ENCODE assay signal across 26 mouse cellular contexts in the genomic region with DNA sequence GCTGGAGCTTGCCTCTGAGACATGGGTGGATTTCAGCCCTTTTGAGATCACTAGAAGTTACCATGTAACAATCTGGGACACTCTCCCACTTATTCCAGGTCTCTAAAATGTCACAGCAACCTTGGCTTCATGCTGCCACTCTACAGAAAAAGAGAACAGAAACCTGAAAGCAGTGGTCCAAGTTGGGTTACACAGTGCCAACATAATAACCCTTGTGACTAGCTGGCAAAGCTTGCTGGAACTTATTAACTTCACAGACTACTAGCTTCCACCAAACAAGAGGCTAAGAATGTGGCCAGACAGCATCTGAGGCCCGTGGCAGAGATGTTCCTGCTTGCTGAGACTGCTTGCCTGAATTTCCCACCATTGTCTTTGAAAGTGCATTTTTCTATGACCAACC.
DNase-seq lines count a peak whose midpoint lies in the region; TF ChIP-seq lines count a peak whose summit lies in the region.
"Had no signal": no experiment of that assay in that cellular context is flagged by ENCODE, and none has a peak within 500 bp of the region (broad histone marks: within the 10 kb centered on the region; RNA-seq: fewer than 3 reads in every experiment).

No protein-coding gene starts in this region.

- TF ChIP-seq CTCF in liver, adult 2 months (IDR thresholded peaks at IDR 0.05; ENCODE audit: low read depth, low read length): no peak

- no peaks in the 10 kb centered on the region for H3K27me3 ChIP-seq in liver, adult 2 months (ENCODE audit: control insufficient read depth, insufficient read depth, low read length)
- H3K27me3 ChIP-seq: CH12.LX; embryonic facial prominence, embryonic 13.5 days; heart, embryonic 15.5 days; hindbrain, embryonic 12.5 days; intestine, embryonic 15.5 days; lung, embryonic 15.5 days; midbrain, embryonic 15.5 days; neural tube, embryonic 15.5 days had no signal

- DNase-seq in adrenal gland, adult 2 months: peak; percentile 9
- DNase-seq in adrenal gland, postnatal 14 days: no peak
- DNase-seq in liver, adult 2 months (ENCODE audit: extremely low read depth, low read depth, low spot score): peak; percentile 50
- DNase-seq in liver: no peak
- DNase-seq in kidney, postnatal 10 days: peak; percentile 32
- no peak for DNase-seq in thymus, postnatal 10 days (ENCODE audit: low spot score in 2 of 2)
- DNase-seq in lung, postnatal 10 days: no peak
- DNase-seq: adrenal gland, postnatal 36 days; cerebellum, adult 18-20 months; cerebellum, postnatal 10 days; forebrain, postnatal 0 days; gastrocnemius, postnatal 10 days; heart, postnatal 36 days; retina, postnatal 1 day; right cerebral cortex, postnatal 14 days had no signal

- H3K9ac ChIP-seq in liver, adult 2 months (ENCODE audit: low read depth, low read length): no peak overlapping the region
- H3K9ac ChIP-seq: embryonic facial prominence, embryonic 13.5 days; forebrain, postnatal 0 days; heart, embryonic 15.5 days; hindbrain, embryonic 12.5 days; intestine, embryonic 15.5 days; lung, embryonic 15.5 days; midbrain, embryonic 15.5 days; neural tube, embryonic 15.5 days had no signal

- 35% methylated on average over 1 of the region's 1 CpGs for WGBS in liver, adult 2 months

- H3K36me3 ChIP-seq in liver, adult 2 months (ENCODE audit: control insufficient read depth, insufficient read depth, low read length): no peaks in the 10 kb centered on the region
- H3K36me3 ChIP-seq: embryonic facial prominence, embryonic 13.5 days; heart, embryonic 10.5 days; heart, embryonic 15.5 days; hindbrain, embryonic 12.5 days; intestine, embryonic 15.5 days; lung, embryonic 15.5 days; midbrain, embryonic 15.5 days; neural tube, embryonic 15.5 days had no signal

- H3K27ac ChIP-seq in liver, adult 2 months (replicated peaks; ENCODE audit: insufficient read depth, low read depth, low read length): no peak overlapping the region
- H3K27ac ChIP-seq: embryonic facial prominence, embryonic 13.5 days; heart, embryonic 10.5 days; heart, embryonic 15.5 days; hindbrain, embryonic 12.5 days; hindbrain, postnatal 0 days; intestine, embryonic 15.5 days; lung, embryonic 15.5 days; macrophage; midbrain, embryonic 15.5 days; neural tube, embryonic 15.5 days had no signal

- H3K4me1 ChIP-seq in liver, adult 2 months (ENCODE audit: control insufficient read depth, insufficient read depth, low read length): no peaks in the 10 kb centered on the region
- H3K4me1 ChIP-seq: embryonic facial prominence, embryonic 13.5 days; heart, embryonic 15.5 days; intestine, embryonic 15.5 days; lung, embryonic 15.5 days had no signal

- no peak overlapping the region for H3K4me3 ChIP-seq in liver, adult 2 months (ENCODE audit: insufficient read depth, low read depth, low read length)
- H3K4me3 ChIP-seq: embryonic facial prominence, embryonic 13.5 days; heart, embryonic 10.5 days; heart, embryonic 15.5 days; hindbrain, embryonic 12.5 days; intestine, embryonic 15.5 days; lung, embryonic 15.5 days; midbrain, embryonic 15.5 days; neural tube, embryonic 15.5 days had no signal

- no peak for TF ChIP-seq POLR2A in liver, adult 2 months (IDR thresholded peaks at IDR 0.05; ENCODE audit: extremely low read depth, insufficient read depth, low read length)

- H3K79me2 ChIP-seq in liver, adult 2 months (ENCODE audit: control insufficient read depth, insufficient read depth, low read length): no peaks in the 10 kb centered on the region

Comparison
In these comparisons a context has a peak if more than half of its experiments do, and no peak if none do; other contexts are left out.
1. DNase-seq: peak in adrenal gland, adult 2 months (single experiment), liver, adult 2 months (single experiment) and kidney, postnatal 10 days (single experiment); none in adrenal gland, postnatal 14 days (single experiment), liver (single experiment), thymus, postnatal 10 days (0 of 2) and lung, postnatal 10 days (single experiment).